Mouse (Mus musculus) myocyte (in vitro differentiated cells): Measurements from ENCODE around the gene Tecpr1. TPM values are rescaled to one million over a fixed set of nuclear protein-coding genes. Genes with fewer than 3 reads are reported as not detected.

Experiments
- H3K27me3 ChIP-seq: one replicate; pipeline ENCODE4 v1.6.1; 2011; ENCODE audit not compliant: control insufficient read depth, insufficient read depth, insufficient read length
- H3K36me3 ChIP-seq: one replicate; pipeline ENCODE4 v1.6.1; 2011; ENCODE audit not compliant: control insufficient read depth, insufficient read depth
- H3K4me2 ChIP-seq: one replicate; pipeline ENCODE4 v1.6.1; 2011; ENCODE audit warnings: low read depth, control low read depth
- H3K4me3 ChIP-seq: one replicate; pipeline ENCODE4 v1.5.1; 2011; ENCODE audit warnings: mild to moderate bottlenecking, control low read depth, moderate library complexity
- H3K79me2 ChIP-seq: one replicate; pipeline ENCODE4 v1.6.1; 2011; ENCODE audit not compliant: control insufficient read depth, insufficient read depth
- H3ac ChIP-seq: one replicate; pipeline ENCODE4 v1.6.1; 2011; ENCODE audit not compliant: control insufficient read depth, insufficient read length
- CEBPB ChIP-seq: IDR thresholded peaks from 2 replicates; pipeline ENCODE4 v1.6.1; 2011; ENCODE audit warnings: mild to moderate bottlenecking, moderate library complexity; ENCODE audit not compliant: poor library complexity, insufficient read depth, severe bottlenecking
- E2F4 ChIP-seq: IDR thresholded peaks from one replicate; pipeline ENCODE4 v1.6.1; 2011; ENCODE audit warnings: mild to moderate bottlenecking, control low read depth, moderate library complexity; ENCODE audit not compliant: insufficient read depth
- MAX ChIP-seq: IDR thresholded peaks from one replicate; pipeline ENCODE4 v1.6.1; 2011; ENCODE audit warnings: low read depth, mild to moderate bottlenecking, control low read depth
- MYOD1 ChIP-seq, 3 experiments: IDR thresholded peaks; one replicate each; pipeline ENCODE4 v1.6.1; 2011; ENCODE audit warnings: control low read depth in 2 of 3, low read depth in 2 of 3, mild to moderate bottlenecking in 2 of 3, moderate library complexity in 1 of 3; ENCODE audit not compliant: insufficient read length in 2 of 3, control insufficient read depth in 1 of 3
- MYOG ChIP-seq, 3 experiments: IDR thresholded peaks; one replicate each; pipeline ENCODE4 v1.6.1; 2011; ENCODE audit warnings: control low read depth in 2 of 3, low read depth in 2 of 3, mild to moderate bottlenecking in 2 of 3; ENCODE audit not compliant: insufficient read length in 2 of 3, control insufficient read depth in 1 of 3, insufficient read depth in 1 of 3
- POLR2A ChIP-seq: IDR thresholded peaks from one replicate; pipeline ENCODE4 v1.6.1; 2011; ENCODE audit warnings: low read depth, mild to moderate bottlenecking, control low read depth, moderate library complexity; ENCODE audit not compliant: insufficient read length
- POLR2AphosphoS2 ChIP-seq: IDR thresholded peaks from one replicate; pipeline ENCODE4 v1.6.1; 2011; ENCODE audit warnings: low read depth, control low read depth; ENCODE audit not compliant: insufficient read length
- REST ChIP-seq: IDR thresholded peaks from one replicate; pipeline ENCODE4 v1.6.1; 2011; ENCODE audit warnings: mild to moderate bottlenecking, control low read depth, moderate library complexity; ENCODE audit not compliant: insufficient read depth, insufficient read length
- SRF ChIP-seq: IDR thresholded peaks from one replicate; pipeline ENCODE4 v1.6.1; 2011; ENCODE audit warnings: low read depth; ENCODE audit not compliant: control insufficient read depth, insufficient read length
- TCF12 ChIP-seq: IDR thresholded peaks from one replicate; pipeline ENCODE4 v1.6.1; 2011; ENCODE audit warnings: mild to moderate bottlenecking, control low read depth; ENCODE audit not compliant: poor library complexity, insufficient read depth, severe bottlenecking
- TCF3 ChIP-seq: IDR thresholded peaks from one replicate; pipeline ENCODE4 v1.6.1; 2011; ENCODE audit warnings: low read depth, control low read depth; ENCODE audit not compliant: insufficient read length
- USF1 ChIP-seq: IDR thresholded peaks from one replicate; pipeline ENCODE4 v1.6.1; 2011; ENCODE audit warnings: low read depth, mild to moderate bottlenecking, control low read depth, moderate library complexity
- polyA plus RNA-seq: library from polyadenylated mRNA; unstranded; fragments of >200 nt; fragmentation: generic; extraction: Trizol; gene quantifications from one replicate; pipeline ENCODE4 v1.2.1, GENCODE M21; 2012; ENCODE audit warnings: missing spikeins

The Tecpr1 gene
- polyA plus RNA-seq: 19.2 TPM

DNA sequence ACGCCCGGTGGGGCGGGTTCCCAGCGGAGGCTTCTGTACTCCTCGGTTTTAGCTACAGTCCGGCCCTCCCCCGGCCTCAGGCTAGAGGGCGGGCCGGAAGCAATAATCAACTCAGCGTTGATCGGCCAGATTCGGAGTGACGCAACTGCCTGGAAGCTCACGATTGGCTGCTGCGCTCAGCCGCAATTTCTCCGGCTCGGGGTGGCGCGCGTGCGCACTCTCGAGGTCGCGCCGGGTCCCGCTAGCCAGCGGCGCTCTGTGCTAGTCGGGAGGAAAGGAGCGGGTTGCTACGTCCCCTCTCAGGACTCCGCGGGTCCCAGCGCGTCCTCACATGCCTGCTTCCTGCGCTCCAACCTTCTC is at the start of gene Tecpr1:
Gene Tecpr1 (minus strand): TSS at position 113 of the 360 bp plus-strand sequence.
- H3K79me2 ChIP-seq: no peaks in the 10 kb centered on the region

DNA sequence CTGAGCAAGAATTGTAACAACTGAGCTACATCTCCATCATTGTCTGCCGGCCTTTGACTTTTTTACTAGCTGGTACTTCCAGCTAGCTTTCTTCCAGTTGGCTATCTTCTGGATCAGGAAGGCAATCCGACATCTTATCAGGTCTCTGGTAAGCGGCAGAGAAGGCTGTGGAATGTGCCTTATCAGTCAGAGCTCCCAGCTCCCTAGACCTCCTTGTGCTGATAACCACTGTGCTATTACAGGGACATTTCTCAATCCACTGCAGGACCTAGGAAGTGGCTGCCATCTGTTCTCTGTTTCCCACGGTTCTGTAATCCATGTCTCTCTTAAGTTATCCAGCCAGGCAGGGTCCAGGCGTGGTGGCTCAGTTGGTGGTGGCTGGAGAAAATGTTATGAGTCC is 48.4 kb upstream of the Tecpr1 start:
- no peaks in the 10 kb centered on the region for H3K27me3 ChIP-seq
- TF ChIP-seq REST (no peak), MYOD1 (IDR thresholded peaks at IDR 0.05; ENCODE audit: control insufficient read depth in 1 of 3, insufficient read length in 2 of 3, low read depth in 2 of 3) (peak in 1 of 3 experiments; percentile 37), MYOG (IDR thresholded peaks at IDR 0.05; ENCODE audit: control insufficient read depth in 1 of 3, insufficient read depth in 1 of 3, insufficient read length in 2 of 3, low read depth in 2 of 3) (peak in 1 of 3 experiments; percentile 19), E2F4 (no peak), CEBPB (peak; percentile 59; the same call in 1 of the 2 replicates)
- H3K4me2 ChIP-seq: no peak overlapping the region
- peaks cover 5% of the 10 kb centered on the region for H3K79me2 ChIP-seq
- H3ac ChIP-seq: no peak overlapping the region
- peaks cover 45% of the 10 kb centered on the region for H3K36me3 ChIP-seq
- H3K4me3 ChIP-seq: no peak overlapping the region

More for the DNA sequence above, at the start of gene Tecpr1:
- Histone ChIP-seq H3K4me3 (peak within 1 kb of the TSS; percentile 66), H3K4me2 (peak within 1 kb of the TSS; percentile 71), H3K36me3 (no peaks in the 10 kb centered on the region), H3K27me3 (no peaks in the 10 kb centered on the region), H3ac (peak within 1 kb of the TSS; percentile 69)
- TF ChIP-seq MYOG (IDR thresholded peaks at IDR 0.05; ENCODE audit: control insufficient read depth in 1 of 3, insufficient read depth in 1 of 3, insufficient read length in 2 of 3, low read depth in 2 of 3) (no peak), POLR2A (peak; percentile 98), SRF (no peak), TCF3 (no peak), POLR2AphosphoS2 (peak; percentile 94), REST (no peak), CEBPB (no peak), MYOD1 (IDR thresholded peaks at IDR 0.05; ENCODE audit: control insufficient read depth in 1 of 3, insufficient read length in 2 of 3, low read depth in 2 of 3) (no peak), TCF12 (no peak), MAX (no peak), E2F4 (no peak)

DNA sequence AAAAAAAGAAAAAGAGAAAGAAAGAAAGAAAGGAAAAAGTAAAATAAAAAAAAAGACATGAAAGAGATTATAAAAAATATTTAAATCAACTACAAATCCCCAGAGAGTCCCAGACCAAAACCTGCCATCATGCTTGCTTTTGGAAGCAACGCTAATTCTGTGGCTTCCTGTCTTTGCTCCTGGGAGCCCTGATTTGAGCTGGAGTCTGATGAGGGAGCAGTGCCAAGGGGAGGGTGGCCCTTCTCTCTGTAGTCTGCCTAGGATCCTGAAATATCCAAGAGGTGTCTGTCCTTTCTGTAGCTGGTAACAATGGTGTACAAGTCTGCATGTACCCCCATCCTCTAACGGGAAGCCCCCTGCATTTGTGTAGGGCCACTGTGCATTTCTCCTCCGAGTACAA is 47.7 kb upstream of the Tecpr1 start:
- Histone ChIP-seq H3K36me3 (peaks cover 47% of the 10 kb centered on the region), H3K27me3 (no peaks in the 10 kb centered on the region), H3K4me2 (no peak overlapping the region), H3ac (no peak overlapping the region), H3K79me2 (peaks cover 5% of the 10 kb centered on the region), H3K4me3 (no peak overlapping the region)
- TF ChIP-seq USF1 (no peak), E2F4 (no peak), MYOG (IDR thresholded peaks at IDR 0.05; ENCODE audit: control insufficient read depth in 1 of 3, insufficient read depth in 1 of 3, insufficient read length in 2 of 3, low read depth in 2 of 3) (no peak), CEBPB (no peak)

DNA sequence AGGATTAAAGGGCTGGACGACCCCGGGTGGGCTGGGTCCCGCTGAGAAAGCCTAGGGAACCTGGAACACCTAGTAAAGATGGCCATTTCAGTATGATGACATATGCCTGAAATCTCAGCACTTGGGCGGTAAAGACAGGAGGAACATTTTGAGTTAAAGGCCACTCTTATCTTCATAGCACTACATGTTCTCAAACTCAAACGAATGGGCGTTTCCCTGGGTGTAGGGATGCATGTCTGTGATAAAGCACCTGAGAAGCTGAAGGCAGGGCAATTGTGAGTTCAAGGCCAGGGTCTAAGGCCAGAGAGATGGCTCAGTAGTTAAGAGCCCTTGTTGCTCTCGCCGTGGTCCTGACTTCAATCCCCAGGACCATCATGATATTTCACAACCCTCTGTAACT is 47.0 kb upstream of the Tecpr1 start:
- Histone ChIP-seq H3K4me3 (no peak overlapping the region), H3K4me2 (no peak overlapping the region), H3K36me3 (peaks cover 45% of the 10 kb centered on the region), H3K79me2 (peaks cover 5% of the 10 kb centered on the region), H3ac (no peak overlapping the region), H3K27me3 (no peaks in the 10 kb centered on the region)
- no peak for TF ChIP-seq MYOG (IDR thresholded peaks at IDR 0.05; ENCODE audit: control insufficient read depth in 1 of 3, insufficient read depth in 1 of 3, insufficient read length in 2 of 3, low read depth in 2 of 3)
- TF ChIP-seq MYOD1 (IDR thresholded peaks at IDR 0.05; ENCODE audit: control insufficient read depth in 1 of 3, insufficient read length in 2 of 3, low read depth in 2 of 3): no peak
- TF ChIP-seq MAX: no peak
- no peak for TF ChIP-seq REST
- TF ChIP-seq TCF3: no peak
- no peak for TF ChIP-seq SRF
- no peak for TF ChIP-seq E2F4
- TF ChIP-seq USF1: no peak
- TF ChIP-seq POLR2A: no peak
- TF ChIP-seq POLR2AphosphoS2: no peak
- no peak for TF ChIP-seq CEBPB
- no peak for TF ChIP-seq TCF12

DNA sequence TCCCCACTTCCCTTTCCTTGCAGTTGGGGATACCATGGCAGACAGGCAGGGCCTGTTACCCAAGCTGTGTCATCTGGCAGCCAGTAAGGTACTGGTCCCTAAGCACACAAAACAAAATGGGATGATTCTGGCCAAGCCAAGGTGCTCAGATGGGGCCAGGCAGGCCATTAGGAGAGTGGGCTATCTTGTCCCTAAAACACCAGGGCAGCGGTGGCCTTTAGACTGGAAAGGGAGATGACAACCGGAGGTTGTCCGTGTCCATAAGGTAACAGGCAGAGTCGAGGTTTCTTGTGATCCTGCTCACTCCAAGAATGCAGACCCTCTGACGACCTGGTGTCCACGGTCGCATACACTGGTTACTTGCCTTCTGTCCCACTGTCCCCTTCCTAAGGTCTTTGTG is 46.5 kb upstream of the Tecpr1 start:
- H3ac ChIP-seq: no peak overlapping the region
- no peak overlapping the region for H3K4me3 ChIP-seq
- no peaks in the 10 kb centered on the region for H3K27me3 ChIP-seq
- TF ChIP-seq POLR2AphosphoS2: peak; percentile 28
- TF ChIP-seq TCF12: no peak
- TF ChIP-seq POLR2A: peak; percentile 20
- peaks cover 7% of the 10 kb centered on the region for H3K79me2 ChIP-seq
- H3K4me2 ChIP-seq: no peak overlapping the region
- H3K36me3 ChIP-seq: peaks cover 47% of the 10 kb centered on the region
